In the genomic region with DNA sequence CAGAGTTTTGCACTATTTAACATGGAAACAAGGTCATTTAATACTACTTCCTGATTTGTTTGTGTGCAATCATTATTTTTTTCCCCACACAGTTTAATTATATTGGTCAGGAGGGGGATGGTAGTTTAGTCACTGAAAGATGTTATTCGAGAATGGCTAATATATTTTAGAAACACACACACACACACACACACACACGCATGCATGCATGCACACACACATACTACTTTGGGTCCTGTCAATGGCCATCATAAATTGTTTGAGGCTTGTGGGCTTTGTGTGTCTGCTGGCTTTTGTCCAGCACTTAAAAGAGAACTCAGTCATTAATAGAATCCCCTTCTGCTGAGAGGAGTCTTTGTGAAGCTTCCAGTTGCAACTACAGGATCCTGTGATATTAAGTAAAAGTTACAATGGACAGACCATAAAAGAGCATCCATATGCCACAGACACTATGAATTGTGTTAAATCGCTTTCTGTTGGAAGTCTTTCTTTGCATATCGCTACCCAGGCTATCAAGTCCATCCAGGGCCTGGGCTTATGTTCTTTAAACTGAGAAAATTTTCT, we compare ENCODE assay signal across 18 mouse cellular contexts.
"Had no signal": no experiment of that assay in that cellular context is flagged by ENCODE, and none has a peak within 500 bp of the region (broad histone marks: within the 10 kb centered on the region; RNA-seq: fewer than 3 reads in every experiment).

No protein-coding gene starts in this region.

- H3K36me3 ChIP-seq: limb, embryonic 10.5 days; liver, embryonic 15.5 days; midbrain, embryonic 10.5 days; stomach, embryonic 15.5 days had no signal

- H3K27me3 ChIP-seq: liver, embryonic 15.5 days; stomach, embryonic 15.5 days had no signal

- H3K9ac ChIP-seq: liver, embryonic 15.5 days; stomach, embryonic 15.5 days had no signal

- H3K4me2 ChIP-seq: liver, embryonic 11.5 days; liver, embryonic 15.5 days; stomach, embryonic 15.5 days had no signal

- H3K27ac ChIP-seq: layer of hippocampus, adult 2 months; left cerebral cortex, adult 2 months; limb, embryonic 10.5 days; liver, embryonic 15.5 days; midbrain, embryonic 10.5 days; stomach, embryonic 15.5 days had no signal

- H3K4me1 ChIP-seq: limb, embryonic 10.5 days; liver, embryonic 15.5 days; midbrain, embryonic 10.5 days; stomach, embryonic 15.5 days had no signal

- ATAC-seq: lung, postnatal 0 days; midbrain, embryonic 16.5 days had no signal

- H3K4me3 ChIP-seq: layer of hippocampus, adult 2 months; left cerebral cortex, adult 2 months; limb, embryonic 10.5 days; liver, embryonic 15.5 days; midbrain, embryonic 10.5 days; stomach, embryonic 15.5 days had no signal

- H3K9me3 ChIP-seq: limb, embryonic 10.5 days; liver, embryonic 15.5 days; midbrain, embryonic 10.5 days; stomach, embryonic 15.5 days had no signal

- DNase-seq: kidney, adult 18-20 months; kidney, postnatal 10 days; kidney, postnatal 4 days; lung, adult 2 months; lung, postnatal 36 days; right cerebral cortex, postnatal 4 days; spleen, adult 18-20 months; thymus, adult 2 months; thymus, postnatal 36 days had no signal
